Mouse (Mus musculus) layer of hippocampus, adult 2 months (tissue): ENCODE results near the gene Asb10. TPM values are rescaled to one million over a fixed set of nuclear protein-coding genes. Genes with fewer than 3 reads are reported as not detected.

Experiments used
- DNase-seq, 2 experiments: peaks; one replicate each; pipeline ENCODE4 v3.0.0; 2022; ENCODE audit warnings: low spot score in 2 of 2
- H3K27ac ChIP-seq: fragments of 200-600 bp; 2 replicates; pipeline ENCODE4 v1.8.1; 2022
- H3K4me3 ChIP-seq: fragments of 200-600 bp; 2 replicates; pipeline ENCODE4 v1.8.1; 2022; ENCODE audit warnings: mild to moderate bottlenecking
- CTCF ChIP-seq: fragments of 200-600 bp; conservative IDR thresholded peaks from 2 replicates; pipeline ENCODE4 v1.8.1; 2022; ENCODE audit warnings: antibody characterized with exemption, mild to moderate bottlenecking, moderate library complexity
- total RNA-seq, 2 experiments: library from RNA; stranded (reverse); gene quantifications; 2 replicates each; pipeline ENCODE4 v1.2.3; 2021

Gene Asb10
- total RNA-seq, 2 experiments from 2014 or later, result 0.31 TPM; not detected in 1

GRCm38 (mm10) chr5:24496756-24497155 lies 44.0 kb downstream of the Asb10 start:
- Histone ChIP-seq H3K27ac (no peak overlapping the region), H3K4me3 (no peak overlapping the region)
- DNase-seq, result no peak
- TF ChIP-seq CTCF, result no peak

GRCm38 (mm10) chr5:24495019-24495418 lies 45.8 kb downstream of the Asb10 start:
- H3K27ac ChIP-seq, result no peak overlapping the region
- DNase-seq, result no peak

GRCm38 (mm10) chr5:24492546-24493285 lies 48.1 kb downstream of the Asb10 start:
- no peak for DNase-seq
- TF ChIP-seq CTCF, result no peak
- Histone ChIP-seq H3K4me3 (no peak overlapping the region), H3K27ac (no peak overlapping the region)

More at GRCm38 (mm10) chr5:24495019-24495418, 45.8 kb downstream of the Asb10 start:
- TF ChIP-seq CTCF, result no peak
- no peak overlapping the region for H3K4me3 ChIP-seq

GRCm38 (mm10) chr5:24490413-24490920 lies 50.3 kb downstream of the Asb10 start:
- Histone ChIP-seq H3K4me3 (no peak overlapping the region), H3K27ac (no peak overlapping the region)
- no peak for TF ChIP-seq CTCF
- DNase-seq, result no peak

- DNase-seq, result no peak
- H3K4me3 ChIP-seq, result no peak overlapping the region
- no peak for TF ChIP-seq CTCF
- H3K27ac ChIP-seq, result peak overlapping the region; percentile 70
Observed at GRCm38 (mm10) chr5:24486738-24487137, 54.0 kb downstream of the Asb10 start.

- peak overlapping the region; percentile 70 for H3K27ac ChIP-seq
- peak; percentile 96 for TF ChIP-seq CTCF
- DNase-seq, result peak; percentile 88 to 93
- no peak overlapping the region for H3K4me3 ChIP-seq
Observed at GRCm38 (mm10) chr5:24486097-24486496, 54.7 kb downstream of the Asb10 start.

GRCm38 (mm10) chr5:24484963-24485362 lies 55.8 kb downstream of the Asb10 start:
- peak in 1 of 2 experiments; percentile 37 for DNase-seq
- H3K27ac ChIP-seq, result peak overlapping the region; percentile 64; the same call in 1 of the 2 replicates
- TF ChIP-seq CTCF, result no peak
- peak overlapping the region; percentile 8; the same call in 1 of the 2 replicates for H3K4me3 ChIP-seq

GRCm38 (mm10) chr5:24483326-24483725 lies 57.5 kb downstream of the Asb10 start:
- peak; percentile 79 for TF ChIP-seq CTCF

More at GRCm38 (mm10) chr5:24483326-24483725, 57.5 kb downstream of the Asb10 start:
- DNase-seq, result peak; percentile 58 to 68
- H3K4me3 ChIP-seq, result no peak overlapping the region
- H3K27ac ChIP-seq, result no peak overlapping the region

Other genes with a start within 250 kb of the Asb10 start
- 10 to 100 TPM; 21.7 to 23.6 TPM for gene Kcnh2, start 189.4 kb downstream of the Asb10 start, total RNA-seq
- gene Nos3, start 176.2 kb downstream of the Asb10 start, total RNA-seq, result 1 to 10 TPM; 6.6 to 7.8 TPM
- 1 to 10 TPM; 3.0 to 3.2 TPM for gene Atg9b, start 148.8 kb downstream of the Asb10 start, total RNA-seq
- 10 to 100 TPM; 50.8 to 57.0 TPM for gene Abcb8, start 147.3 kb downstream of the Asb10 start, total RNA-seq
- gene Asic3, start 127.6 kb downstream of the Asb10 start, total RNA-seq, result under 1 TPM; 0.20 to 0.39 TPM
- gene Cdk5, start 117.4 kb downstream of the Asb10 start, total RNA-seq, result 100 to 1,000 TPM; 118 to 136 TPM
- gene Slc4a2, start 117.1 kb downstream of the Asb10 start, total RNA-seq, result 10 to 100 TPM; 32.5 to 37.6 TPM
- gene Fastk, start 95.7 kb downstream of the Asb10 start, total RNA-seq, result 100 to 1,000 TPM; 127 to 130 TPM
- 10 to 100 TPM; 22.2 to 22.5 TPM for gene Tmub1, start 93.1 kb downstream of the Asb10 start, total RNA-seq
- gene Agap3, start 88.8 kb downstream of the Asb10 start, total RNA-seq, result 100 to 1,000 TPM; 651 to 655 TPM
- under 1 TPM in 1 of 2 experiments, not detected in 1; 0.10 TPM for gene Gbx1, start 13.8 kb downstream of the Asb10 start, total RNA-seq
- gene 4931409K22Rik, start 15.8 kb upstream of the Asb10 start, total RNA-seq, result not detected
- gene Abcf2, start 36.5 kb upstream of the Asb10 start, total RNA-seq, result 10 to 100 TPM; 75.9 to 81.4 TPM
- 10 to 100 TPM; 63.6 to 66.7 TPM for gene Chpf2, start 45.8 kb upstream of the Asb10 start, total RNA-seq
- 10 to 100 TPM; 88.7 to 90.9 TPM for gene Smarcd3, start 83.4 kb upstream of the Asb10 start, total RNA-seq
- gene Nub1, start 144.6 kb upstream of the Asb10 start, total RNA-seq, result 10 to 100 TPM; 65.9 to 69.0 TPM
- gene Wdr86, start 189.7 kb upstream of the Asb10 start, total RNA-seq, result 1 to 10 TPM in 1 of 2 experiments, under 1 TPM in 1; 0.44 to 1.4 TPM
- not detected for gene Crygn, start 217.0 kb upstream of the Asb10 start, total RNA-seq